23 mouse cellular contexts compared by ENCODE assay signal in the genomic region with DNA sequence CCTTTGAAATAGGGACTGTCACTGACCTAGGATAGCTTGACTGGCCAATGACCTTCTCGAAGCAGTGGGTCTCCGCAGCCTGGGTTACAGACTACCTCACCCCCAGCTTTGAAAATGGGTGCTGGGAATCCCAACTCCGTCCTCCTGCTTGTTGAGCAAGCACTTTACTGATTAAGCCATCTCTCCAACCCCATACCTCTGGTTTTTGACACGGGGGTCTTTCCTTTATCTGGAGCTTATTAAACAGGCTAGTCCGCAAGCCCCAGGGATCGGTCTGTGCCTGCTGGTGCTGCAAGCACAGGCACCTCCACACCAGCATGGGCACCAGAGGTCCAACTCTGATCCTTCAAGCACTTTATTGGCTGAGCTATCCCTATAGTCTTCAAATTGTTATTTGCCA. TPM values are rescaled to one million over a fixed set of nuclear protein-coding genes. Genes with fewer than 3 reads are reported as not detected.
DNase-seq lines count a peak whose midpoint lies in the region; ATAC-seq lines count a peak whose summit lies in the region.
"Had no signal": no experiment of that assay in that cellular context is flagged by ENCODE, and none has a peak within 500 bp of the region (broad histone marks: within the 10 kb centered on the region; RNA-seq: fewer than 3 reads in every experiment).

No protein-coding gene starts in this region.

- H3K36me3 ChIP-seq in lung, embryonic 16.5 days (ENCODE audit: control insufficient read depth, insufficient read depth, low read length) = peaks cover 2% of the 10 kb centered on the region
- peaks cover 15% of the 10 kb centered on the region for H3K36me3 ChIP-seq in limb, embryonic 10.5 days
- H3K36me3 ChIP-seq: forebrain, embryonic 15.5 days had no signal

- peaks cover 21% of the 10 kb centered on the region for H3K4me1 ChIP-seq in lung, embryonic 16.5 days (replicated peaks; ENCODE audit: control insufficient read depth, insufficient read depth, low read length)
- peaks cover 23% of the 10 kb centered on the region for H3K4me1 ChIP-seq in limb, embryonic 10.5 days

- no peaks in the 10 kb centered on the region for H3K9me3 ChIP-seq in lung, embryonic 16.5 days (ENCODE audit: control insufficient read depth, low read length)
- no peaks in the 10 kb centered on the region for H3K9me3 ChIP-seq in limb, embryonic 10.5 days (replicated peaks)
- H3K9me3 ChIP-seq: embryonic facial prominence, embryonic 10.5 days; embryonic facial prominence, embryonic 13.5 days; forebrain, embryonic 12.5 days; forebrain, embryonic 15.5 days had no signal

- H3K27ac ChIP-seq in lung, embryonic 16.5 days (ENCODE audit: low read length) = no peak overlapping the region; the same call in 1 of the 2 replicates
- no peak overlapping the region for H3K27ac ChIP-seq in limb, embryonic 10.5 days
- H3K27ac ChIP-seq: embryonic facial prominence, embryonic 13.5 days; forebrain, embryonic 12.5 days; heart, adult 2 months; hindbrain, embryonic 14.5 days; hindbrain, postnatal 0 days had no signal

- H3K4me3 ChIP-seq in lung, embryonic 16.5 days (ENCODE audit: low read length) = peak overlapping the region; percentile 22
- no peak overlapping the region for H3K4me3 ChIP-seq in limb, embryonic 10.5 days
- H3K4me3 ChIP-seq: heart, adult 2 months had no signal

- H3K27me3 ChIP-seq in lung, embryonic 16.5 days (ENCODE audit: control insufficient read depth, insufficient read depth, low read depth, low read length) = no peaks in the 10 kb centered on the region
- H3K27me3 ChIP-seq in limb, embryonic 10.5 days (ENCODE audit: low read depth, poor library complexity, severe bottlenecking) = no peaks in the 10 kb centered on the region
- H3K27me3 ChIP-seq: embryonic facial prominence, embryonic 13.5 days; forebrain, embryonic 15.5 days had no signal

- WGBS in lung, embryonic 16.5 days = 38% methylated on average over 6 of the region's 6 CpGs
- 84% methylated on average over 6 of the region's 6 CpGs for WGBS in limb, embryonic 10.5 days

- peak overlapping the region; percentile 95 for H3K4me2 ChIP-seq in lung, embryonic 16.5 days (ENCODE audit: low read depth, low read length)

- no peak for ATAC-seq in lung, embryonic 16.5 days (ENCODE audit: low read depth)
- no peak for ATAC-seq in CD4-positive, CD25-positive, alpha-beta regulatory T cell, adult 4 months
- ATAC-seq: forebrain, embryonic 15.5 days; hindbrain, postnatal 0 days; inflammation-experienced regulatory T-cells, adult 6 months had no signal

- peak; percentile 2 for DNase-seq in heart, postnatal 4 days
- no peak for DNase-seq in heart, adult 8-10 months (ENCODE audit: low spot score)
- DNase-seq in lung, postnatal 4 days = no peak
- DNase-seq in limb, embryonic 10.5 days (ENCODE audit: low spot score) = peak; percentile 30
- DNase-seq: adrenal gland, adult 2 months; adrenal gland, postnatal 14 days; B cell, adult 2 months; cerebellum, adult 11 months; cerebellum, adult 2 months; cerebellum, adult 9-11 months; cerebellum, postnatal 25 days; embryo, embryonic 11 days; gastrocnemius, postnatal 25 days; heart, adult 2 months had no signal

- no peak overlapping the region for H3K9ac ChIP-seq in lung, embryonic 16.5 days (ENCODE audit: low read length)
- H3K9ac ChIP-seq: embryonic facial prominence, embryonic 13.5 days; forebrain, embryonic 15.5 days had no signal

RNA-seq across cellular contexts. Expression of gene E2f7, which starts 1.5 kb away (rescaled TPM):
- 10 to 100 TPM; 14.9 to 19.2 TPM for total RNA-seq in heart, postnatal 4 days (2021)
- 1 to 10 TPM in 2 of 4 experiments, under 1 TPM in 2; 0.56 to 1.5 (median 1.1) TPM for total RNA-seq in heart, adult 8-10 months (2022)
- polyA plus RNA-seq in lung, embryonic 16.5 days (2015; fragmentation: Nextera tagmentation; extraction: Ambion mirVana) = 31.8 and 34.1 TPM in 2 replicates
- 44.7 and 46.6 TPM in 2 replicates for polyA plus RNA-seq in limb, embryonic 10.5 days (2016; fragmentation: Nextera tagmentation; extraction: Ambion mirVana)
- polyA plus RNA-seq in CD4-positive, CD25-positive, alpha-beta regulatory T cell, adult 4 months (2017; shearing (Covaris generic)) = 1 to 10 TPM in 1 of 2 experiments, under 1 TPM in 1; 0.38 to 1.3 TPM

Comparison
In these comparisons a context has a peak if more than half of its experiments do, and no peak if none do; other contexts are left out.
1. DNase-seq: peak in heart, postnatal 4 days (single experiment) and limb, embryonic 10.5 days (single experiment); none in heart, adult 8-10 months (single experiment) and lung, postnatal 4 days (0 of 2).
2. RNA of gene E2f7, which starts 1.5 kb away (polyA plus RNA-seq): 44.7 to 46.6 TPM in limb, embryonic 10.5 days and 31.8 to 34.1 TPM in lung, embryonic 16.5 days; 0.38 to 1.3 TPM in CD4-positive, CD25-positive, alpha-beta regulatory T cell, adult 4 months; every median in the first group is over 10 times any median in the second.